Mouse (Mus musculus) heart, embryonic 13.5 days (tissue): ENCODE results near the gene 3830406C13Rik. TPM values are rescaled to one million over a fixed set of nuclear protein-coding genes. Genes with fewer than 3 reads are reported as not detected.
A peak's percentile ranks its signal among the peaks of the same experiment; 100 is the strongest.
"Not testable (repeated sequence)": the region's sequence is repeated elsewhere in the genome, so short reads cannot be mapped to it uniquely, and the experiment has no call there.

Experiments
- ATAC-seq: fragments of 200-750 bp; cut with Nextera tagmentation; 2 replicates; pipeline ENCODE4 v1.8.0; 2017; ENCODE audit warnings: moderate TSS enrichment; ENCODE audit not compliant: insufficient number of reproducible peaks, low FRiP score, low TSS enrichment; ENCODE audit errors: extremely low read depth
- H3K27ac ChIP-seq: fragments of 300-500 bp; sonication (generic); replicated peaks from 2 replicates; pipeline ENCODE4 v1.5.1; 2015; ENCODE audit warnings: moderate library complexity, mild to moderate bottlenecking, inconsistent platforms
- H3K27me3 ChIP-seq: fragments of 300-500 bp; sonication (generic); replicated peaks from 2 replicates; pipeline ENCODE4 v1.6.1; 2015; ENCODE audit warnings: mild to moderate bottlenecking, inconsistent platforms
- H3K36me3 ChIP-seq: fragments of 300-500 bp; sonication (generic); 2 replicates; pipeline ENCODE4 v1.6.1; 2015; ENCODE audit warnings: mild to moderate bottlenecking, inconsistent platforms
- H3K4me1 ChIP-seq: fragments of 300-500 bp; sonication (generic); 2 replicates; pipeline ENCODE4 v1.6.1; 2015; ENCODE audit warnings: inconsistent platforms
- H3K4me2 ChIP-seq: fragments of 300-500 bp; sonication (generic); 2 replicates; pipeline ENCODE4 v1.6.1; 2015; ENCODE audit warnings: inconsistent platforms, mild to moderate bottlenecking, moderate library complexity
- H3K4me3 ChIP-seq: fragments of 300-500 bp; sonication (generic); 2 replicates; pipeline ENCODE4 v1.5.1; 2015; ENCODE audit warnings: moderate library complexity, mild to moderate bottlenecking, inconsistent platforms
- H3K9ac ChIP-seq: fragments of 300-500 bp; sonication (generic); 2 replicates; pipeline ENCODE4 v1.6.1; 2015; ENCODE audit warnings: inconsistent platforms, mild to moderate bottlenecking, moderate library complexity
- H3K9me3 ChIP-seq: fragments of 300-500 bp; sonication (generic); 2 replicates; pipeline ENCODE4 v1.6.1; 2016; ENCODE audit warnings: inconsistent platforms
- WGBS: fragments of 180-500 bp; shearing (Covaris S2); methylation state at CpG from one replicate; pipeline ENCODE4 v1.1.7; 2015; ENCODE audit warnings: mixed read lengths; 5-methylcytosine and 5-hydroxymethylcytosine counted together
- polyA plus RNA-seq: library from polyadenylated mRNA; unstranded; fragments of >200 nt; fragmentation: Nextera tagmentation; extraction: Ambion mirVana; gene quantifications from 2 replicates; pipeline ENCODE4 v1.2.1, GENCODE M21; 2015

The 3830406C13Rik gene
- 23.8 and 28.1 TPM in 2 replicates for polyA plus RNA-seq

DNA sequence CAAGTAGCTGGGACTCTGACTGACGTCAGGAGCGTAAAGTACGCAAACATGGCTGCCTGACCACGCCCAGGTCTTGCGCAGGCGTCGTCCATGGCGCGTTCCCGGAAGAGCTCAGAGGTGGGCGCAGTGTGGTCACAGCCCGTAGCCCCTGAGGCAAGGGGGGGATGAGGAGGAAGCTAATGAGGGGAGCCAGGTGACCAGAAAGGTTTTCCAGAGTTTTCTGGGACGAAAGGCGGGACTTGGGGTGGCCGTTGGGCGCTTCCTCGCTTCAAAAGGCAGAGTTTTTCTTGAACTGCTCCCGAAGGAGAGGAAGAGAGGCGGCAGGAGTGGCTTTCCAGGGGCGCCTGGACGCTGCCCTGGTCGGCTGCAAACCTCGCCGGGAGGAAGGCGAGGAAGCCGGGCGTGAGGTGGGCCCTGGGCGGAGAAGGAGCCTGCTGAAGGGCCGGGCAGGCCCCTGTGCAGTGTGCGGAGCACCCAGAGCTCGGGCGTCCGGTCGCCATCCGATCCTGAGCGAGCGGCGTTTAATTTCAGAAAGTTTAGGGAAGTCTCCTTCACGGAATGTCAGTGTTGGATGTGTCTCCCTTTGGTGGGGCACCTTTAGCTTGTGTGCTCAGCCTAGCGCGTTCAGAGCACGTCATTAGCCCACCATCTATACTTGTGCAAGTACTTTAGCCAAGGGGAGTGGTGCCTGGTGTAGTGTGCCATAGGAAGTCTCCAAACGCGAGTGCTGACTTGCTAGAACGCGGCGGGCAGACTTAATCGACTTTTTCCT, at the start of gene 3830406C13Rik:
Gene 3830406C13Rik (plus strand): TSS at position 33 of the 772 bp plus-strand sequence.
- WGBS = under 1% methylated on average over 48 of the region's 48 CpGs
- Histone ChIP-seq H3K4me3 (peak within 1 kb of the TSS; percentile 68), H3K27ac (peak within 1 kb of the TSS; percentile 91), H3K27me3 (peaks cover 26% of the 10 kb centered on the region), H3K9me3 (no peaks in the 10 kb centered on the region), H3K4me1 (no peaks in the 10 kb centered on the region), H3K9ac (peak within 1 kb of the TSS; percentile 86), H3K4me2 (peak within 1 kb of the TSS; percentile 72), H3K36me3 (peaks cover 17% of the 10 kb centered on the region)
- ATAC-seq = peak; percentile 82

DNA sequence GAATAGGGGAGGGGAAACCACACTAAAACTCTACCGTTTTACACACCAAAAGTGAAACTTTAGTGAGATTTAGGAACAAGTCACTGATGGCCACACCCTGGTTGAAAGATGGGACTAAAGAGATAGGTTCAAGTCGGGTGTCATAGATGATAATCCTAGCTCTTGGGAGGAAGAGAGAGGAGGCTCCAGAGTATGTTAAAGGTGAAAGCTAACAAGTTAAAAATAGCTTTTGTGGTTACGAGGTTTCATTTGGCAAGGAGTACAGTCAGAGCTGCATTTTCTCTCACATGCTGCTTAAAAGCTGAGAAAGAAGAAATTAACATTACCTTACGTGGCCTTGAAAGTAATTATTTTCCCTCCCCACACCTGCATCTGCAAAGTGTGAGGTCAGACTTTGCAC, 40.2 kb upstream of the 3830406C13Rik start:
- no peak overlapping the region for H3K27ac ChIP-seq
- H3K9me3 ChIP-seq = no peaks in the 10 kb centered on the region
- no peak for ATAC-seq
- no peak overlapping the region for H3K4me2 ChIP-seq
- no peaks in the 10 kb centered on the region for H3K27me3 ChIP-seq
- H3K4me3 ChIP-seq = no peak overlapping the region
- peaks cover 6% of the 10 kb centered on the region for H3K4me1 ChIP-seq
- WGBS = 52% methylated on average over 4 of the region's 4 CpGs
- no peak overlapping the region for H3K9ac ChIP-seq
- H3K36me3 ChIP-seq = 0 out of 2 replicates have a peak, but pooled peaks cover 3% of the 10 kb centered on the region

DNA sequence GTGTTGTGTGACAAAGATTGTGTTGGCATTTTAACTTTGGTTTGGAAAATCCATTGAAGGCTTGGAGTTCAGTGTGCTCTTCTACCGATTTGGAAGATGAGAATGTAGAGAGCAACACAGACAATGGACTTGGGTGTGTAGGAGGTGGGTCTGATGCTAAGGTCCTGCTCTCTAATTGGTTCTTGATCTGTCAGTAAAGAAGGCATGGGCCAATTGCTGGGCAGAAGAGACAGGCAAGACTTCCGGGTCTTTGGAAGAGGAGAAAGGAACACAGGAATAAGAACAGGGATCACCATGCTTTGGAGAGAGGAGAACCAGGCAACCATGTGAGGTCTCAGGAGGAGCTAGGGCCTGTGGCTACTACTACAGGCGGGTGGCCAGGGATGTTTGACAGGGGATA, 7.9 kb upstream of the 3830406C13Rik start:
- H3K4me2 ChIP-seq = no peak overlapping the region
- H3K27ac ChIP-seq = no peak overlapping the region
- H3K4me3 ChIP-seq = no peak overlapping the region
- 55% methylated on average over 3 of the region's 3 CpGs for WGBS
- no peak overlapping the region for H3K9ac ChIP-seq
- H3K9me3 ChIP-seq = no peaks in the 10 kb centered on the region
- H3K27me3 ChIP-seq = peaks cover 13% of the 10 kb centered on the region
- no peaks in the 10 kb centered on the region for H3K4me1 ChIP-seq
- no peaks in the 10 kb centered on the region for H3K36me3 ChIP-seq
- no peak for ATAC-seq

DNA sequence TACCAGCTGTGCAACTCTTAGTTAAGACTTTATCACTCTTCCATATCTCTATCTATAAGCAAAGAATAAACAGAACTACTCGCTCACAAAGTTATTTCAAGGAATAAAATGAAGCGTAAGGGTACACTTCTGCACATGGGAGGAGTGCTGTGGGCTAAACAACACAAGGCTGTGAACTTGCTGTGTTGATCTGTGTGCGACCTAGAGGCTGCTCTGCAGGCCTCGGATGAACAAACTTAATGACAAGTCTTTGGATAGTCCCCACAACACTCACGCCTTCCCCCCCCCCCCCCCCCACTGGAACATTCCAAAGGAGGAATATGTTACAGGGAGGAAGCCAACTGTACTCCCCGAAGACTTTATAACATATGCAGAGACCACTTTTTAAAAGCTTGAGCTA, 332 bp upstream of the 3830406C13Rik start, which contains the start of gene Gm49355:
Gene Gm49355 (plus strand): TSS at position 336 of the 400 bp plus-strand sequence.
- WGBS = 65% methylated on average over 6 of the region's 6 CpGs
- Histone ChIP-seq H3K4me1 (no peaks in the 10 kb centered on the region), H3K4me2 (peak within 1 kb of the TSS; percentile 72), H3K27ac (peak within 1 kb of the TSS; percentile 91), H3K9ac (peak within 1 kb of the TSS; percentile 86), H3K36me3 (peaks cover 12% of the 10 kb centered on the region), H3K27me3 (peaks cover 26% of the 10 kb centered on the region), H3K9me3 (no peaks in the 10 kb centered on the region), H3K4me3 (peak within 1 kb of the TSS; percentile 68)
- ATAC-seq = no peak

DNA sequence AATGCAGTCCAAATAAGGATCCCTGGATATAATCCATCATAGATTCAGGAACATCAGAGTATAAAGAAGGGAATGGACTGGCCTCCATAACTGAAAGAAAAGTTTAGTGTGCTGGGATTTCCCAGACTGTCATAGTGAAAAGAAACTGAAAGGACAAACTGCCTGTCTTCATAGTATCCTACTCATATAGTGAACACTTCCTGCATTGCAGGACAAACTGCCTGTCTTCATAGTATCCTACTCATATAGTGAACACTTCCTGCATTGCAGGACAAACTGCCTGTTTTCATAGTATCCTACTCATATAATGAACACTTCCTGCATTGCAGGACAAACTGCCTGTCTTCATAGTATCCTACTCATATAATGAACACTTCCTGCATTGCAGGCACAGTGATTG, 5.8 kb downstream of the 3830406C13Rik start:
- not testable (repeated sequence) for H3K4me3 ChIP-seq, ATAC-seq, H3K4me2 ChIP-seq, H3K4me1 ChIP-seq, H3K27me3 ChIP-seq, H3K9ac ChIP-seq, H3K27ac ChIP-seq, H3K9me3 ChIP-seq
- peaks cover 30% of the 10 kb centered on the region for H3K36me3 ChIP-seq

DNA sequence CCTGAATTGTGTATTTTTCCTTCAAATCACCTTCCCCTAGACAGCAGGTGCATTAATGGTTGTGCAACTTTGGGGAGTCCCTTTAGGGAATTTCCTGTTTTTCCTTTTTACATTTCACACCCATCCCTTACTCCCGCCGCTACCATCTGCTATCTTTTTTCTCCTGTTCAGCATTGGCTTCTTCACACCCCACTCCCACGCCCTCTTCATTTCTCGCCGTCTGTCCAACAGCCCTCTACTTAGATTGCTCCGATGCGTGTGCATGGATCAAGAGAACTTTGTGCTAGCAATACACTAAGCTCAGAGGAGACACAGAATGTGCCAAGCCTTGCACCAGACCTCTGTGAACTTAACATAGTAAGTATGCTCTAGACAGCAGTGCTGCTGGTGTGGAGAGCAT, 12.4 kb downstream of the 3830406C13Rik start:
- no peaks in the 10 kb centered on the region for H3K9me3 ChIP-seq

DNA sequence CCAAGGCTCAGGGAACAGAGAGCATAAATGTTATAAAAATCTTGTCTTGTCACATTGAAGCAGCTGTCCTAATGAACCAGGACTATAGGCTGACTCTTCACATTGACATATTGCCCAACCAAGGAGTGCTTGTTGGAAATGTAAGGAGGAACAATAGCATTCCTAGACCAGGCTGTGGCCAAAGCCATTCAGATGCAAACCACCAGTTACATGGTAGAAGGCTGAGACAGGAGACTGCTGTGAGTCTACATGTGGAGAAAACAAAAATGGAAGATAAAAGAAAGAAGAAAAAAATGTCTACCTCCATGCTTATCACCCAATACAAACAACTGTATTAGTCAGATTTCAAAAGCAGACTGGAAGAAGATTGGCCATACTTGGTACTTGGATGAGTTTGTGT, 15.2 kb downstream of the 3830406C13Rik start:
- ATAC-seq = no peak
- Histone ChIP-seq H3K27ac (no peak overlapping the region), H3K4me3 (no peak overlapping the region), H3K36me3 (peaks cover 31% of the 10 kb centered on the region), H3K9ac (no peak overlapping the region), H3K27me3 (no peaks in the 10 kb centered on the region), H3K9me3 (no peaks in the 10 kb centered on the region), H3K4me1 (no peaks in the 10 kb centered on the region), H3K4me2 (no peak overlapping the region)

More for the DNA sequence above, 12.4 kb downstream of the 3830406C13Rik start:
- Histone ChIP-seq H3K4me2 (no peak overlapping the region), H3K27me3 (no peaks in the 10 kb centered on the region), H3K27ac (no peak overlapping the region), H3K4me3 (no peak overlapping the region), H3K9ac (no peak overlapping the region), H3K4me1 (no peaks in the 10 kb centered on the region), H3K36me3 (peaks cover 29% of the 10 kb centered on the region)
- WGBS = 87% methylated on average over 7 of the region's 7 CpGs
- no peak for ATAC-seq

DNA sequence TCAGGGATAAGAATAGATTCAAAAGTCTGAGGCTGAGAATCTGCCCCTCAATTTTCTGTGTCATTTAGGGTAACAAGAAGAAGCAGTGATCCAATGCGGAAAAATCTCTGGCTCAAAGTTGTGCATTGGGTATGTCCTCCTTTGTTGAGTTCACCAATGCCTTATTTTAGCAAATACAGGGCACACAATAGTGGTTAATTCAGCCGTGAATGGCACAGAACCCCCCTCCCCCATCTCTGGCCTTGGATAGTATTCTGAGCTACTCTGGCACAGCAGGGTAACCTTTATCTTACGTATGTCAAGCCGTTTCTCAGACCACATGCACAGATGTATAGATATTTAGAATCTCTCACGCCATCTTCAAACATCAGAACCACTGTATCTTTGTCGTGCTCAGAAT, 15.7 kb downstream of the 3830406C13Rik start:
- no peak for ATAC-seq
- H3K9ac ChIP-seq = no peak overlapping the region
- WGBS = 68% methylated on average over 6 of the region's 6 CpGs
- no peak overlapping the region for H3K4me2 ChIP-seq
- H3K4me1 ChIP-seq = no peaks in the 10 kb centered on the region
- no peak overlapping the region for H3K4me3 ChIP-seq
- H3K9me3 ChIP-seq = no peaks in the 10 kb centered on the region
- no peaks in the 10 kb centered on the region for H3K27me3 ChIP-seq
- H3K27ac ChIP-seq = no peak overlapping the region
- H3K36me3 ChIP-seq = peaks cover 31% of the 10 kb centered on the region

DNA sequence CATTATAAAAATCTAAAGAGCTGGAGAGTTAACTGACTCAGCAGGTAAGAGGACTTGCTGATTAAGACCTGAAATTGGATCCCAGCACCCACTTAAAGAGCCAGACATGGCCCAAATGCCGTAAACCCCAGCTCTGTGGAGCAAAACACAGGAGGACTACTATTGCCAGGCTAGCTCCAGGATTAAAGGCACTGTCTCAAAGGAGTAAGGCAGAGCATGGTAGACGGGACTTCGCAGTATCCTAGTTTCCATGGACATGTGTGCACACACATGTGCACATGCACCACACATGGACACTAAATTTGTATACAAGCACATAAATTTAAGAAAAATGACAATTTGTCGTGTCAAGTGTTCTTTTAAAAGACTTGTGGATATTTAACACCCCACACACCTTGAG, 16.3 kb downstream of the 3830406C13Rik start:
- no peak for ATAC-seq
- Histone ChIP-seq H3K4me3 (no peak overlapping the region), H3K4me1 (0 out of 2 replicates have a peak, but pooled peaks cover 2% of the 10 kb centered on the region), H3K4me2 (no peak overlapping the region), H3K9me3 (no peaks in the 10 kb centered on the region), H3K9ac (no peak overlapping the region), H3K27ac (no peak overlapping the region), H3K27me3 (no peaks in the 10 kb centered on the region), H3K36me3 (peaks cover 31% of the 10 kb centered on the region)
- WGBS = 67% methylated on average over 4 of the region's 4 CpGs

DNA sequence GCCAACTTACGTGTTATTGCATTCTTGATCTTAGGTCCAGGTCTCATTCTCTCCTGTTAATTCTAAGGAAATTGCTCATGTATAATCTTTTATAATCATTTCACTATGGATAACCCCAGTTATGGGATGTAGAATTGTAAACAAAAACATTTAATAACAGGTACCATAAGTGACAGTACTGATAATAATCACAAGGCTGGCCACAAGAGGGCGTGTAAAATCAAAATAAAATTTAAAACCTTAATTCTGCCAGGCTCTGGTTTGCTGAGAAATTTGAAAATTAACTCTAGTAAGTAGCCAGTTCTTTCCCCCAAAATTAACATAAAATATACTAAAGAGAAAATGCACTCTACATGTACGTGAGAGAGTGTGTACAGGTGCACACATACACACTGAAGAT, 16.7 kb downstream of the 3830406C13Rik start:
- Histone ChIP-seq H3K4me2 (no peak overlapping the region), H3K36me3 (peaks cover 31% of the 10 kb centered on the region), H3K4me3 (no peak overlapping the region), H3K9ac (no peak overlapping the region), H3K27me3 (no peaks in the 10 kb centered on the region), H3K27ac (no peak overlapping the region), H3K9me3 (no peaks in the 10 kb centered on the region), H3K4me1 (0 out of 2 replicates have a peak, but pooled peaks cover 3% of the 10 kb centered on the region)
- 73% methylated on average over 3 of the region's 3 CpGs for WGBS
- ATAC-seq = no peak

DNA sequence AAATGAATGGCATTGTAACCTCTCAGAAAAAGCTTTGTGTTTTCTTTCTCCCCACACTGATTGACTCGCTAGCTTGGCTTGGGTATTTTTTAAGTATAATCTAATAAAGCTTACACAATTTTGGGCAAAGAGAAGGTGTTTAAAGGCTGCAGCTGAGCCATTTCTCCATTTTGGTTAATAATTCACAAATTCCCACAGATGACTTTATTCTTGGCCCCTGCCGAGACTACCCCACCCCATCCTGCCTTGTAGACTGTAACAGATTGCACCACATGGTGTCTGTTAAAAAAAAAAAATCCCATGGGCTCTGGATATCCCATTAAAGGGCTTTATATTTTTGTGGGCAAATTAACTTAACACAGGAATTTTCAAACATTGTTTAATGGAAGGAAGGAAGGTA, 19.1 kb downstream of the 3830406C13Rik start:
- H3K36me3 ChIP-seq = peaks cover 22% of the 10 kb centered on the region
- H3K4me1 ChIP-seq = 0 out of 2 replicates have a peak, but pooled peaks cover 3% of the 10 kb centered on the region
- no peaks in the 10 kb centered on the region for H3K9me3 ChIP-seq
- H3K9ac ChIP-seq = no peak overlapping the region
- no peaks in the 10 kb centered on the region for H3K27me3 ChIP-seq
- 76% methylated on average over 2 of the region's 2 CpGs for WGBS
- H3K27ac ChIP-seq = no peak overlapping the region
- ATAC-seq = no peak
- H3K4me2 ChIP-seq = no peak overlapping the region
- H3K4me3 ChIP-seq = no peak overlapping the region

DNA sequence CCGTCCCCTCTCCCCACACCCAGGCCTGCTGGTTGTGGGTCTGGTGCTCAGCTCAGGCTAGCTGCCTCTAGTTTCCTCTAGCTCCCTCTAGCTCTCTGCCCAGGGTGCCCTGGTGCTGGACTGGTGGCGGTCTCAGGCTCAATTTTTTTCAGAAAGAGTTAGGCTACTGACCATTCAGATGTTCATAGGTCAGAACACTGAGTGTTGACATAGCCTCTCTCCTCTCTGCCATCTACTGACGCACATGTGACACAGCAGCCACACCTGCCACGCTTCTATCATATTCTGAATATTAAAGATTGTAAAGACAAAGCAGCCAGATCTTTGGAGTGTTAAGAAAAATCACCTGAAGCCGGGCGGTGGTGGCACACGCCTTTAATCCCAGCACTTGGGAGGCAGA, 49.6 kb downstream of the 3830406C13Rik start:
- no peak for ATAC-seq
- H3K4me2 ChIP-seq = no peak overlapping the region
- H3K4me3 ChIP-seq = no peak overlapping the region
- WGBS = 72% methylated on average over 7 of the region's 7 CpGs
- H3K36me3 ChIP-seq = no peaks in the 10 kb centered on the region
- H3K4me1 ChIP-seq = no peaks in the 10 kb centered on the region
- no peak overlapping the region for H3K27ac ChIP-seq
- H3K27me3 ChIP-seq = peaks cover 65% of the 10 kb centered on the region
- H3K9me3 ChIP-seq = no peaks in the 10 kb centered on the region
- no peak overlapping the region for H3K9ac ChIP-seq
